Comparison of ENCODE assay signal across 14 mouse cellular contexts in the genomic region with DNA sequence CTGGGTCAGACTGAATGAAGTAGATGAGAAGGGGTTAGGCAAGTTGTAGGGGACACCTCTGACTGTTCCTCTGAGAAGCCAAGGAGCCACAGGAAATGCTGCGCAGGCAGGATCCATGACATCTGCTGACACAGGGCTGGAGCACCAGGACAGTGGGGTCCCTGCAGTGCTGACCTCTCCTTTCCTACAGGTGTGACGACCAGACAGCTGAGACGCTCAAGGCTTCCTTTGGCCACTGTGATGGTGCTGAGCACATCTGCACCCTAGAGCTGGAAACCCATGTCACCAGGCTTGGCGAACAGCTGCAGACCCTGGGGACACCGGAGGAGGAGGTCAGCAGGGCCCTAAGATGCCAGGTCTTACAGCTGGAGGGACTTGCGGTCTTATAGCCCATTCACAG. TPM values are rescaled to one million over a fixed set of nuclear protein-coding genes. Genes with fewer than 3 reads are reported as not detected.
"Had no signal": no experiment of that assay in that cellular context is flagged by ENCODE, and none has a peak within 500 bp of the region (broad histone marks: within the 10 kb centered on the region; RNA-seq: fewer than 3 reads in every experiment).

No protein-coding gene starts in this region.

- DNase-seq: left cerebral cortex, postnatal 4 days; liver; liver, embryonic 13.5 days; liver, postnatal 0 days; lung, adult 18-20 months; lung, adult 2 months; lung, embryonic 14.5 days; lung, postnatal 10 days; lung, postnatal 14 days; lung, postnatal 36 days; midbrain, embryonic 14.5 days had no signal

RNA-seq across cellular contexts. Expression of a gene that starts 20.9 kb away (rescaled TPM):
- total RNA-seq: megakaryocyte, adult 5-6 weeks; monocyte, adult 5-6 weeks had no signal

RNA-seq across cellular contexts. Expression of a gene that starts 26.3 kb away (rescaled TPM):
- total RNA-seq: left cerebral cortex, postnatal 4 days; midbrain, postnatal 0 days had no signal
